Mouse (Mus musculus) gastrocnemius, postnatal 25 days (tissue): ENCODE results near the gene Sgms2. TPM values are rescaled to one million over a fixed set of nuclear protein-coding genes. Genes with fewer than 3 reads are reported as not detected.

Experiments used
- DNase-seq: peaks from one replicate; pipeline ENCODE4 v3.0.0; 2022
- total RNA-seq, 2 experiments: library from RNA; stranded (reverse); gene quantifications; 1 replicate in 1 of 2; 2 replicates in 1 of 2; pipeline ENCODE4 v1.2.3; 2021

Gene Sgms2
- total RNA-seq, 2 experiments from 2014 or later, result 1.6 to 2.6 TPM

DNA sequence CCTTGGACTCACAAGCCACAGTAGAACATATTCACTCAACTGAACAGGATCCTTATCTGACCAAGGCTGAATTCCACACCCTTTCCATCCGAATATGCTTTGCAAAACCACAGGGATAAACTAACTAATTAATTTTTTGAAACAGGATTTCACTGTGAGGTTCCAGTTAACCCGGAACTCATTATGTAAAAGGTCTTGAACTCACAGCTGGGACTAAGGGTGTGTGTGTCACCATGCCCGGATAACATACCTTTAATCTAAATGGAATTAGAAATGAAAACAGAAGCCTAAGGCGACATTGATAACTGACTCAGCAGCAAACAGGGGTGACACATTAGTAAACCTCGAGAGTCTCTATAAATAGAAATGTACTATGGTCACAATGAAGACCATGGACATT is 5.8 kb downstream of the Sgms2 start:
- no peak for DNase-seq

DNA sequence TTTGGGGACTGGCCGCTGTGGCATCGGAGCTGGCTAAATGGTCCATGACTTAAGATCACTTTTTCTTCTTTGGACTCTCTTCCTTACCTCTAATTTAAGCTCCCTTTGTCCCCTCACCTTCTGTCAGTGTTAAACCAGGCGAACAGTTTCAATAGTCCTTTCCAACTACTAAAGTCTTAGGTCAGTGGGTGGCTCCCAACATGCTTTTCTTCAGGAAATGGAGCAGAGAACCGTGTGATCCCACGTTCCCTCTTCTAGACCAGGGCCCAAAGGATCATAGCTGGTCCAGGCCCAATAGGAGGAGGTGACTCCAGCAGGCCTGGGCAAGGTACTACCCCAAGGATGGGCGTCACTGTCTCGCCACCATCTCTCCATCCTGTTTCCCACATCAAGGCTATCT is 7.6 kb downstream of the Sgms2 start:
- DNase-seq, result no peak

DNA sequence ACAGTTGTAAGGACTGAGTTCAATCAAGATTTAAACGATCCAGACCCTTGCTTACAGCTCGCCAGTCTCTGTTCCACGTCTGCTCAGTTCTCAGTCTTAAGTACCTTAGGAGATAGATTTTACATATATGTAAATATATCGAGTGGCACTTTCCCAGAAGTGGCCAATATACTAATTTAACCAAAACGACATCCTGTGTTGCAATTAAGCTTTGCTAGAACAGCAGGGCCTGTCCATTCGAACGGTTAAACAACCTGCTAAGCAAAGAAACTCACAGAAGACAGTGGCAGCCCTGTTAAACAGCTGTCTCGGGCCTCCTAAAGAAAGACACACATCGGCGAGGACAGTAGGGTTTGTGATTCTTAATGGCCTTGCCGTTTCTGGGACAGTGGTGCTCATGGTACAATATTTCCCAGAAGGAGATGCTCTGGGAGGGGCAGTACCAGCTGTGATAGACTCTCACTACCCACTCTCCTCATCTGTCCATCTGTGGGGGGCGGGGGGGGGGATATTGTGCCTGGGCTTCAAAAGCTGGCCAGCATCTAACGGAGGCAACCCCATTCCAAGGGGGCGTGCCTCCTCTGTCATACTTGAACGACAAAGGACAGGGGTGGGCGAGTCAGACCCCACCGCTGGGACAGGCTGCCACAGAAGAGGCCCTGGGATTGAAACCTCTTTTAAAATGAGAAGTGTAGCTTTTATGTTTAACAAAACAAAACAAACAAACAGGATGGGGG is 9.1 kb downstream of the Sgms2 start:
- DNase-seq, result no peak

DNA sequence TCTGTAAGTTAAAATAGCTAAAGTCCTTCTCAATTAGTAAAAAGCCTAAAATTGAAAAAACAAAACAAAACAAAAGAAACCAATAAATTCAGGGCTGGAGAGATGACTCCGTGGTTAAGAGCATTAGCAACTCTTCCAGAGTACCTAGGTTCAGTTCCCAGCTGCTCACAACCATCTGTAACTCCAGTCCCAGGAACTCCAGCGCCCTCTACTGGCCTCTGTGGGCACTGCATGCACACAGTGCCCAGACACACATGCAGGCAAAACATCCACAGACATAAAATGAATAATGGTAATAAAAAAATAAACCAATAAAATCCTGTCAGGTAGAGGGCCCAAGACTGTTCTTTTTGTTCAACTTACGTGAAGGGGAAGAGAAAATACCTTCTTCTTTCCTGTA is 10.6 kb downstream of the Sgms2 start:
- DNase-seq, result no peak

DNA sequence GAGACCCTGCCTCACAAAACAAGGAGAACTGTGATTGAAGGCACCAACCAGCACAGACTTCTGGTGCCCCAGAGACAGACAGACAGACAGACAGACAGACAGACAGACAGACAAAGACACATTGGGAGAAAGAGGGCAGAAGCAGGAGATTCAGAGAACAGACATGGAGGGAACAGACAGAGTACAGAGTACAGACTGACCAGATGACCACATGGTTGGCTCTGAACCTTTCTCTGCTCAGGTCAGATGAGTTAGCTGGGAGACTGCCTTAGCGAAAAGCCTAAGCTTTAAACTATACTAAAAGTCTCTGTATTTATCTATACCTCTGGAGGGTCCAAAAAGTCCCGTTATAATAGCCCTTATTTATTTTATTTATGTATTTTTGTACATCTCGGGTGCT is 11.8 kb downstream of the Sgms2 start:
- DNase-seq, result no peak

DNA sequence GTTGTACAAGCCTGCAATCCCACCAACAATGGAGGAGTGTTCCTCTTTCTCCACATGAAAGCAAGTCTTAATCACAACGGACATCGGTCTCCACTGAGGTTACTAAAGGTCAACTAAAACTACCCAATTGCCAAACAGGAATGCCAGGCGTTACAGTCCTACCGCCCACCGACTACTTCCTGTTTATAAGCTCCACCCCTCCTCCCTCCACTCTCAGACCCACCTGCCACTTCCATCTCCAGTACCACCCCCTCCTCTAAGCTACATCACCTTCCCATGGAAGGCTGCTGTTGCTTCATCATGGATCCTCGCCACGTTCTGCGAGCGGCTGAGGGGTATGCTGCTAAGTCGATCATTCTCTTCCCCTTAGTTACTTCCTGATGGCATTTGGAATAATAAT is 15.2 kb downstream of the Sgms2 start:
- DNase-seq, result no peak

DNA sequence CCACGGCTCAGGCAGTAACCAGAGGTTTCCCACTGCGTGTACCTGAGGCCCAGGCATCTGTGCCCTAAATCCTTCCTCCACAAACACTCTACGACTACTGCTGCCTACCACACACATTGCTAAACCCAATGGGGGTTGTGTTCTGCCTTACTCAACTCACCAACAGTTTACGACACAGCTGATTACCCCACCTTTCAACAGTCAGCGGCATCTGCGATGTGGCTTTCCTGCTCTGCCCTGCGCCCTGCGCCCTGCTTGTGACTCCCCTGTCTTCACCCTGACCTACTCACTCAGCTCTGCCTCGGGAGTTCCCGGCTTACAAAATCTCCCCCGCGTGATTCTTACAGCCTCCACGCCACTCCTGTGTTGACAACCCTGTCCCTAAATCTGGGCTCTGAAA is 16.7 kb downstream of the Sgms2 start:
- no peak for DNase-seq

DNA sequence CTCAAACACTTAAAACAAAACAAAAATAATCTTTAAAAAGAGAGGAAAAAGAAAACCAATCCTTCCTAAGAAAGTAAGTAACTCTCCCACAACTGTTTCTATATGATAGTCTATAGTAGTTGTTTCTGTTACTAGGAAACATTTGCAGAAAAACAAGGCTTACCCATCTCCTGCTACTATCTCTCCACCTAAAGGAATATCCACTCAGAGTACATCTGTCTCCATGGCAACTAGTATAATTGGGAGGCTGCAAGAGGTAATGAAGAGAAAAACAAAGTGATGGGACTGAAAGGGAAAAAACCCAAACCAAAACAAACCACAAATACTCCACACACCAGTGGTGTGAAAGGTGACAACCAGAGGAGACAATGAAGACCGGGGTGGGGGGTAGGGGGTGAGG is 17.7 kb downstream of the Sgms2 start:
- DNase-seq, result no peak

DNA sequence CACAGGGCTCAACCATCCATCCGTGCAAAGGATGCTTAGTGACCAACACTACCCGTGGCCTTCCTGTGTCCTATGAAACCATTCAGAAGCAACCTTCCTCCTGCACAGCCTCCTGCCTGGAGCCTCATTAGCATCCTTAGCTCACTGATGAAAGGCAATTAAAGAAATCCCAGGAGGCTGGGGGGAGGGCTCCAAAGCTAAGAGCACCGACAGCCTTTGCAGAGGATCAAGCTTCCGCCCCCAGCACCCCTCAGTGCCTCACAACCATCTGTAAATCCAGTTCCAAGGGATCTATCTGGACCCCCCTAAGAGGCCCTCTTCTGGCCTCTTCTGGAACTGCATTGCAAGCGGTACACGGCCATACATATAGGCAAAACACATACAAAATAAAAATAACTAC is 19.4 kb downstream of the Sgms2 start:
- DNase-seq, result no peak

DNA sequence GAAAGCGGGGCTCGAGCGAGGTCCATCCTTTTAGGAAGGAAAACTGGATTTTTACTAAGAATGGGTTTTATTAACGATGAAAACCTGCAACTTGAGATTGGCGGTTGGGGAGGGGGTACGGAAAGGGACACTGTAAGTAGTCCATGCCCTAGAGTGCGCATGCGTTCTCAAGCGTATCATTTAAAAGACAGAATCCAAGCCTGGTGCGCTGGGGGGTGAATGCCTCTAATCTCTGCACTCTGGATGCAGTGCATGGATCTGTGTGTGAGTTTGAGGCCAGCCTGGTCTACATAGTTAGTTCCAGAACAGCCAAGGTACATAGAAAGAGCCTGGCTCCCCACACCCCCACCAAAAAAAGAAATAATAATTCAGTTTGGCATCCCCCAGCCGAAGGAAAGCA is 19.8 kb downstream of the Sgms2 start:
- no peak for DNase-seq

DNA sequence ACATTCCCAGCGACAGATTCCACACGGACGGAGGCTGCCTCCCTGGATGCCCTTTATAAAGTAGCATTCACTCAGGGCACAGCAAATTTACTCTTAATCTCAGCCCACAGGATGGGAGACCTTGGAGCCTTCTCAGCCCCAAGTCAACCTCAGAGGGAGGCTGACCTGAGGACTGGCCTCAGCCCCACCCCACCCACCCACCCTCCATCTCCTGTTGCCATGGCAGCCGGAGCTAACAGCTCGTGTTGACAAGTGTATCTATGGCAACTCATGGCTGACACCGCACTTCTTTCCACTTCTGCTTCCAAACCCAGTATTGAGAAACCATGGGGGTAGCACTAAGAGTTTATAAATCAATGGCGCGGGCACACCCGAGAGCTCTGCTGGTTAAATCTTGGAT is 20.4 kb downstream of the Sgms2 start:
- DNase-seq, result no peak

DNA sequence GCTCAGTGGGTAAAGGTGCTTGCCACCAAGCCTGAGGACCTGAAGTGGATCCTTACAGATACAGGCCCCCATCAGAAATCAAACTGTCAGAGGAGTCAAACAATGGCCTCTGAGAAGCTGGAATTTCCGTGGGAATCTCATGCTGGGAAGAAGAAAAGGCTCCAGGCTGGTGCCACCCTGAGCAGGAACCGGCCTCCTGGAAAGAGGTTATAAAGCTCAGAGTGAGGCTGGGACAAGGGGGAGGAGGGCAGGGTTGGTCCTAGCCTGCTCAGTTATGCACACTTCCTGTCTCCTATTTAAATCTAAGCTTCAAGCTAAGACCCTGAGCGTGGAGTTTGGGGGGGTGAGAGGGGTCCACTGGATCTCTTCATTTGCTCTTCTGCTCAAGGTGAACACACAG is 21.6 kb downstream of the Sgms2 start:
- no peak for DNase-seq

DNA sequence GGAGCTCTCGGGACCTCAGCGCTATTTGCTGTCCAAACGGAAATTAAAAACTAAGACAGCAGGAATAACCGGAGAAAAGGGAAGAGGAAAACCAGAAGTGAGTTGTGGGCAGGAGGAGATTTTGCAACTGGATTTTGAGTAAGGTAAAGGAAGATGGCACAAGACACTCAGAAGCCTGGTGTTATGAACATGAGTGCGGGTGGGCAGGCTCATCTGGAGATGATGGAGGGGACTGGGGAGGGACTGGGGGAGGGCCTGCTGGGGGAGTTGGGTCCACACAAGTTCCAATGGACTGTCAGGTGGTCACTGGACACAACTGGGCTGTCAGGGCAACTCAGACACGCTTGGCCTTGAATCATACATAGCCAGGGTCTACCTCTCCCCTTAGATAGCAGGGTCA is 24.8 kb downstream of the Sgms2 start:
- DNase-seq, result no peak

DNA sequence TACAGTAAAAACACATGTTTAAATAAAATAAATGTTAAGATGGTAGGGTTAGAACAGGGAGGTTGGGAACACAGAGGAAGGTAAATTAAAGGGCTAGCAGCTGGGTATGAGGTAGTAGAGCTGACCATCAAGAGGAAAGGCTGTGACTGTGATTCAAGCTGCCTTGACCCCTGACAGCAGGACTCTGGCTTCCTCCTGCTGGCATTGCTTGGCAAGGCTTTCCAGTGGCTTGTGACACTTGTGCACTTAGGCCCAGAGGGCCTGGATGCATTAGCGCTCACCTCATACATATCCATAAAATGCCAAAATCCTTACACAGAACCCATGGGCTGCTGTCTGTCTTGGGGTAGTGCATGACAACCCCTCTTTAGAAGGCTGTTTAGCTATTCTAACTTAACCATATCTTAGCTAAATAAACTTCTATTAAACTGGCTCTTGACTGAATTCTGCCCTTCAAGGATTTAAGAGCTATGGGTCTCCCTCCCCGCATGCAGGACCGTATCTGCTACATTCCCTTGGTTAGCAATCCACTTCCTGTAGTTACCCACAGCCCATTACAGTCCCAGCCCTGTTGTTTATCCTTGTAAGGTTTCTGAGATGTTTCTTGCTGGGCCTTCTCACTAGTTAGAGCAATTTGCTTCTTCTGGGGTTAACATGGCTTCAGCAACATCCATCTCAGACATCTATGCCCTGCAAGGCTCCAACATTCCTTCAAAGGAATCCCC is 25.5 kb downstream of the Sgms2 start:
- DNase-seq, result no peak

DNA sequence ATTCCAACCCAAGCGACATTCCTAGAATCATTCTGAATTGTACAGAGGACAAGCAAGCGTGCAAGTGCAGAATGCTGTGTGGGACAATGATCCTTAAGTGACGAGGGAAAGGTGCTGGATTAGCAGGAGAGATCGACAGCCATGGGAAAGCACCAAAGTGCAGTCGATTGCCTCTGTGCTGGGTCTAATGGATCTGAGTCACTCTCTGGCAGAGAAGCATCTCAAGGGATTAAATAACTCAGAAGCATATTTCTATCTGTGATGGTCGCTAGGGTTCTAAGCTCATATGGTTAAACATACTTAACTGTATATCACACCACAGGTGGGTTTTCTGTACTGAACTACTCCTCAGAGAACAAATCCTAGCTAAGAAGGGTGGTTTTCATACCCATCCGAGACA is 118.2 kb downstream of the Sgms2 start:
- DNase-seq, result no peak

DNA sequence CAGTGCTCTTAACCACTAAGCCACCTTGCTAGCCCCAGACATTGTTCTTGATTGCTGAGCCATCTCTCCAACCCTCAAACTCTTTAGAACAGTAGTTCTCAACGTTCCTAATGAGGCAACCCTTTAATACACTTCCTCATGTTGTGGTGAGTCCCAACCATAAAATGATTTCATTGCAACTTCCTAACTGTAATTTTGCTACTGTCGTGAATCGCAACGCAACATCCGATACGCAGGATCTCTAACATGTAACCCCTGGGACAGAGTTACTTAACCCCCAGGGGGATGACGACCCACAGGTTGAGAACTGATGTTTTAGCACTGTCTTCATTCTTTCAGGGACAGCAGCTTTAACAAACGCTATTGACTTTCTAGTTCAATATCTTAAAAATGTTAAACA is 122.5 kb downstream of the Sgms2 start:
- DNase-seq, result no peak

DNA sequence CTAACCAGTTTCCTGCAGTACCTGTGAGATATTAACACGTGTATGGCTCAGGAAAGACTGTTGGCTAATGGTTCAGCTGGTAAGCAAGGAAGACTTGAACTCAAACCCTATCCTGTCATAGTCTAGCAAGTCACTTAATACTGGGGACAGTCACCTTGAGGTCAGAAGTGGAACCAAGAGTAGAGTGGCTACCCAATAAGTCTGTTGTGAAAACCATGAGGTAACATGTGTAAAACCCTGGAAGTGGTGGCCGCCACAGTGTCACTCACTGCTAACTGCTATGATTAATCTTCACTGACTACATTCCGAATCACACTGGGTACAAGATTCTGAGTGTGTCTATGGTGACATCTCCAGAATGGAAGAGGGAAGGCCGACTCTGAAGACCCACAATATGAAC is 123.8 kb downstream of the Sgms2 start:
- DNase-seq, result no peak

DNA sequence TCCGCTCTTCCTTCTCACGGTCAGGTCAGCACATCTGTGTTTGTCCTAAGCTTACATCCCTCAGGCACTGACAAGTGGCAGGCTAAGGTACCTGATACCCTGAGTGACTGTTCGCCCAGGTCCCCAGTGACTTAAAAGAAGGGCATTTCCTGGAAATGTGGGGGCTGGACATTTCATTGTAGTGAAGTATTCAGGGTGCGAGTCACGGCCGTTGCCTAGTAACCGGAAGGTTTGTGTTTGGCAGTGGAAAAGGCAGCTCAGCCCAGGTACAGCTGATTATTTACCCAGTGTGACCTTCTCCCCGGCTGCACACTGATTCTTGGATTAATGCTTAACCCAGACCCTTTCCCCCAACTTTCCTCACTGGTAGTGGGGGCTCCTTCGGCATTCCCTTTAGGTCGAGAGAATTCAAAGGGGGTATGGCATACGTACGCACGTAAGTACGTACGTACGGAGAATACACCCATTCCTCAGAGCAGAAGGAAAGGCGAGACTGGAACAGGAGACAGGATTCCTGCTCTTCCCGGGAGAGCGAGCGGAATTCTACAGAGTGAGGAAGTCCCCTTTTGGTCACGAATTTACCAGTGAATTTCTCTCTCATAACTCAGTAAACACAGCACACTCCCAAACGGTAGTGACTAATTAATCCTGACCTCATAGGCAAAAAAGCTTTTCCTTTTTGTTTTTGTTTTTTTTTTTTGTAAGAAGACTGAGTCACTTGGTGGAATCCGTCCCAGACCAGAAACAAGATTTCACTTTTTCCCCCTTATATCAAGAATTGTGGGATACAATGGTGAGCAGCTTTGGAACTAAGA is 126.4 kb downstream of the Sgms2 start:
- DNase-seq, result no peak

DNA sequence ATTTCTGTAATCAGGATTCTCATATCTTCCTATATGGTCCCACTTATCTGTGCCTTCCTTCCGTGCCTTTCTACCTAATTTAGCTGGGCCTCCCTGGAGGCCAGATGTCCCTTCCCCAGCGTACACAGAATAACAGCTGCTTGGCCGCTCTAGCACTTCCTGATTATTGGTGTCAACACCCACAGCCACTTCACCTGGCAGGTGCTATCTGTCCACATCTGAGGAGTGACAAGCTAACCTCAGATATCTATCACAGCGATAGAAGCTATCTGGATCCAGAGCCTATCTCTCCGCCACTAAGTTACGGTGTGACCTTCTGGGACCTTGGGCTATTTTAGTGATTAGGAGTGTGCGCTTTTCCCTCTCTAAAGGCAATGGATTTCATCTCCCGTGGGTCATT is 127.0 kb downstream of the Sgms2 start:
- no peak for DNase-seq

DNA sequence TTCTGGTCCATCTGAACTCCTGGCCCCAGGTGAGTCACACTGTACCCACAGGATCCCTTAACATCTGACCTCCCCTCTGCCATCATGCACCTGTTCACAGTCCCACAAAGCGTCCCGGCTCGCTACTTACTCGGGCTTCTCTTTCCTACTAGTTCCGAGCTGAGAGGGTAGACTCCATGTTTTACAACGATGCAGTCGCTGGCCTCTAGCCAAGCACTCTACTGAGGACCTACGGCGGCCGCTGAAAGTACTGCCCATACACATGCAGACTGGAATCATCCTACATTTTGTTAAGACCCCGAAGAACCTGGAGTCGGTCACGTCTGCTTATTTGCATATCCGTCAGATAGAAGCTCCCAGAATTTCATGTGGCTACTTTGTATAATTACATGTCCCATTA is 127.6 kb downstream of the Sgms2 start:
- no peak for DNase-seq

DNA sequence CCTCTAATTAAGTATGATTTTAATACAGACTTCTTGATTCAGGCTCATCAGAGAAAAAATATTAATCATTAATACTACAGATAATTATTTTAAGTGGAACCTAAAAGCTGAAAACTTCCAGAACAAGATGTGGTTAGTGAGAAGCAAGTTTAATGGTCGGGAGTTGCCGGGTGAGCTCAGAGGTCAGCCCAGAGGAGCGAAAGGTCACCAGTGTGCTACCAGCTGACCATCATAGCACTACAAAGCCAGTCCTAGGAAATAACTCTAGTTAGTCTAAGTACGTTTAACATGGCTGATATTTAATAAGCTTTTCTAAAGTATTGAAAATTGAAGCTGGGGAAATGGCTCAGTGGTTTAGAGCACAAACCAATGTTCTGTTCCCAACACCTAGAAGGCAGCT is 129.3 kb downstream of the Sgms2 start:
- no peak for DNase-seq

DNA sequence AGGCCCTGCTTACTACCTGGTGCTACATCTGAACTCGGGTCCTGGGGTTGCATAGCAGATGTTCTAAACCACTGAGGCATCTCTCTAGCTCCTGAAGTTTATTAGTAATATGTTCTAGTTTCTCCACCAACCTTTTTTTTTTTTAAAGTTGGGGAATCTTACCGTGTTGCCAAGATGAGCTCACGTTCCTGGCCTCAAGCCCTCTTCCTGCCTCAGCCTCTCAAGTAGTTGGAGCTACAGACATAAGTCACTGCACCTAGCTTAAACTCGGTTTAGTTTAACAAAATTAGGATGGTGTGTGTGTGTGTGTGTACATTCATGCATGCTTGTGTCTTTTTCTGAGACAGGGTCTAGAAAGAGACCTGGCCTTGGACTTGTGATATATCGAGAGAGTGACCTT is 132.2 kb downstream of the Sgms2 start:
- DNase-seq, result no peak

DNA sequence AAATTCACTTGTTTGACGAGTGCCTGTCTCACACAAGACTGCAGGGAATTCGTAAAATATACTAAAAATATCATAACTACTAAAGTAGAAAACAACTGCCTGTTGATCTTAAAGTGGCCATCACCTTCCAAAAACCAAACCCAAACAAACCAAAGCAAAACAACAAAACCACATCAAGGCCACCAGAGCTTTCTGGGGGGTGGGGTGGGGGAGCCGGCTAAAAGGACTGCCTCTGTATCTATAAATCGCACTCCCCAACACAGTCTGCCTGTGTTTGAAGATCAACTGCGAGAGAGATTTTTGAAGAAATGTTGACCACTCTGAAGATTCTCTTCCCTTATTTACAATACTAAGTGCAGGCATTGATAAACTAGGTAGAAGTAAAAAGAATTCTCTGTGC is 133.0 kb downstream of the Sgms2 start:
- DNase-seq, result no peak
